Mouse (Mus musculus): ENCODE results near the gene Olfr1040.
"Not testable (repeated sequence)": the region's sequence is repeated elsewhere in the genome, so short reads cannot be mapped to it uniquely, and the experiment has no call there.

Olfr1040 gene

DNA sequence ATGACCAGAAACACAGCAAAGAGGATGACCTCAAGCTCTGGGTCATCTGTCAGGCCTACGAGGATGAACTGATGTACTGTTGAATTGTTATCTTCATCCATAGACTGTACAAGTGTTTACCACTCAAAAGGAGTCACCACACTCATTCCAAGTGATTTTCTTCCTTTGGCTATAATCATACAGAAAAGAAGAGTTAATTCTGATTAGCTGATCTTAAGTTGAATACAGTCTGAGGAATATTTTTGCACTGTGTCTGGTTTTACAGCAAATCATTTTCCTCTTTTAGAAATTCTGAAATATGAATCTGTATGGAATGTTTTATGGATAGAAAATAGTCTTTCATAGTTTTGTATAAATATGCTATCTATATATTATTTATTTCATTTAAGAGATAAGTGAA lies at the start of gene Olfr1040:
Gene Olfr1040, minus strand, starts transcription at position 101 of the 400 bp plus-strand sequence.
- DNase-seq (ENCODE audit: low read depth) = no peak

DNA sequence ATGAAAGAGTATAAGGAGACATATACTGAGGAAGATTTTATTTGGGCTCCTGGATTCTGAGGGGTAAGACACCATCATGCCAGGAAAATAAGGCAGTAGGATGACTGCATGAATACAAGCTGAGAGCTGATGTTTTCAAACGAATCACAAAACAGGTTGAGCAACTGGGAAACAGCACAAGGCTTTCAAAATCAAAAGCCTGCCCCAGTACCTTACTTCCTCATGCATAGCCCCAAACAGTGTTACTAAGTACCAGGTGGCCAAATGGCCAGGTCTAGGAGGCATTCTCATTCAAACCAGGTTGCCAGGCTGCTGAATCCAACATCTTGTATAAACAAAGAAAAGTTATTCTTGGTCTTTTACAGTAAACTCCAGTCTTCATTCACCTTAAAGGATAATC lies 49.3 kb upstream of the Olfr1040 start:
- DNase-seq (ENCODE audit: low read depth) = no peak

DNA sequence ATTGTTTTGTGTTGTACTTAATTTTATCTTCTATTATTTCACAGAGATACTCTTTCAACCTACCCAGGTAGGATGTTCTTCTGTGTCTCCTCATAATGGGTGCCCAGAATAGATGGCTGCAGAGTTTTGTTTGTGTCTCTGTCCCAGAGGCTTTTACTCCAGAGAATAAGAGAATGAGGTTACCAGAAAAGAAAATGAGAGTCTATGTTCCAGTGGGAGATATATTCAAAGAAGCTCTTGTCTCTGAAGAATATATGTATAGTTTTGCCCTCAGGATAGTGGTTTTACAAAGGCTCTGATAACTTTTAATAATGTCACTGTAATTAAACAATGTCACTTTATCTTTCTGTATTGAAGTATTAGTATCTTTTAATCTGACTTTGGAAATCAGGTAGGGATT lies 39.1 kb upstream of the Olfr1040 start, which contains the start of gene Olfr52:
Gene Olfr52, minus strand, starts transcription at position 101 of the 400 bp plus-strand sequence.
- DNase-seq (ENCODE audit: low read depth) = no peak

DNA sequence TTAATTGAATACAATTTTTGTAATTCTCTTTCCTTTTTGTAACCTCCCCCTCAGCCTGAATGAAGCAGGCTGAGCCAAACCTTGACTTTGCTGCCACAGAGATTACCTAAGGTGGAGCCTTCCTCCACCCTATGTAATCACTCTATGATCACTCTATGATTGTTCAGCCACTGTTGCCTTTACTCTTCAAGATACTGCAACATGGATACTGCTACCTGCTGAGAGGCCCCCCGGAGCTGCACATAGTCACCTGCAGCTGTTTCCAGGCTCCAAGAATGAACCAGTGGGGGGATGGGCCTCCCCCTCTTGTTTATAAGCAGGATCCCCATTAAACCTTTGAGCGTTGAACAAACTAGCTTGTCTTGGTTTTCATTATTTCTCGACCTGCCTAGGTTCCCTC lies 33.4 kb upstream of the Olfr1040 start:
- no peak for DNase-seq (ENCODE audit: low read depth)

DNA sequence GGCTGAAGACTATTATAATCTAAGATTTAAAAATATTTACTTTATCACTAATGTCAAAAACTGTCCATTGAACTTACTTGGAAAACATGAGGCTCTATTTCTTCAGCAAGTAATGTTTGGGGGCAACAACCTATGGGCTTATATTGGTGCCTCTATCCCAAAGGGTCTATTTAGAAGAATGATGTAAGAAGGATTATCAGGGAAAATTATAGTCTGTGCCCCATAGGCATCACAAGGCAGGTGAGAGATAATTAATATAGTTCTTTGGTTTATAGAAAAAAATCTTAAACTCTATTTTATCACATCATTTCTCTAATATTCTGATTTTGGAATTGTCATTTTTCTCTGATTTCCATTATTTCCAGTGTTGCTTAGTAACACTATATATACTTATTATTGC lies 31.2 kb upstream of the Olfr1040 start, which contains the start of gene Olfr1044:
Gene Olfr1044, minus strand, starts transcription at position 101 of the 400 bp plus-strand sequence.
- DNase-seq (ENCODE audit: low read depth) = no peak

DNA sequence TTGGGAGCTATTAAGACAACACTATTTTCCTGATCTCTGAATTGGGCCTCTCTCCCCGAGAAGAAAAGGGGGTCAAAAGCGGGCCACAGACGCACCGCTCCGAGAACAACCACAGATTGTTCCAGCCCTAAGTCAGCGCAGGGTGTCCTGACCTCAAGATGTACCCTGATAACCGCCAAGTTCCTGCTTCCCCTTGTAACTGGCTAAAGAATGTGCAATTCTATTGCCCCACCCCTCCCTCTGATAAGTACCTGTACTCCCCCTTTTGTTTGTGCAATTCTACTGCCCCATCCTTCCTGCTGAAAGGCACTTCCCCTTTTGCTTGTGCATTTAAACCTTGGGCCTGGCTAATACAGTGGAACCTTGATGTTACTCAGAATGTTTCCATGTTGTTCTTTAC lies 28.9 kb upstream of the Olfr1040 start:
- DNase-seq (ENCODE audit: low read depth) = not testable (repeated sequence)

DNA sequence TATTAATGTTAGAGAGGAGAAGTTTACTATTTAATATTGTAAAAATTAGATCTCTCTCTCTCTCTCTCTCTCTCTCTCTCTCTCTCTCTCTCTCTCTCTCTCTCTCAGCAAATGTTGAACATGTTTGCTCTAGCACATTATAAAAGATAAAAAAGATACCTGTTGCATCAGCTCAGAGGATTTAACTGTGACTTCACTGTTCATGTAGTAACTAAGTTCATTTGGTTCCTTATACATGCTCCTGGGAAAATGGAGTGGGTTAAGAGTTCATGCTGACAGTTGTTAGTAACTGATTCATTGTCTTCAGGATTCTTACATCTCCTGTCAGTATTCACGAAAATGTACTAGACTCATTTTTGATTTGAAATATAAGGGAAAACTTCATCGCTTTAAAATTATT lies 20.9 kb upstream of the Olfr1040 start, which contains the start of gene Olfr1043:
Gene Olfr1043, minus strand, starts transcription at position 101 of the 400 bp plus-strand sequence.
- DNase-seq (ENCODE audit: low read depth) = no peak

DNA sequence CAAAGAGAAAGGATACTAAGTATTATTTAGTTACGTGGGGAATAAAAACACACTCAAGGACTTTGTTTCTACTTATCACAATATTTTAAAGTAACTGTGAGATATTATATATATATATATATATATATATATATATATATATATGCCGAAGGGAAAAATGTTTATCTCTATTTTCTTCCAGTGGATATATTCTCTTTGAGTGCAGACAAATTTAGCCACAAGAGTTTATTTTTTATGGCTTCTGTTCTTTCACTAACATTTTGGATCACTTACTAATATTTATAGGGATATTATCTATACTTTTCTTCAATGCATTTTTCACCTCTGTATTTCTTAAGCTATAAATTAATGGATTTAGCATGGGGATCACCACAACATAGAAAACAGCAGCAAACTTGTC lies 15.2 kb upstream of the Olfr1040 start, which contains the start of gene Olfr1042:
Gene Olfr1042, minus strand, starts transcription at position 101 of the 400 bp plus-strand sequence.
- no peak for DNase-seq (ENCODE audit: low read depth)

DNA sequence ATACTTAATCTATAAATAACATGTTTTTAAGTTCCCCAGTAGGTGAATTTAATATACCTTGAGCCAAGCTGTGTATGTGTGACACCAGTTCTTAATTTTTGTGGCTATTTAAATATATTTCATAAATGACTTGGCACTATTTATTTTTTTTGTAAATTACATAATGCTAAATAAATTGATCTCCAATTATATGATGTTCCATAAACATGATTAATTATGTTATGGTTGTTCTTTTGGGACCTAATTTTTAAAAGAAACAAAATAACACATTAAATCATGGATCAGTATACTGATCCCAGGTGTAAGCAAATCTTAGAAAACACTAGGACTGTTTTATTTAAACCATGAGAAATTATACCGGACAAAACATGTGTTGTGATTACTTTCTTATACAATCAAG lies 10.7 kb downstream of the Olfr1040 start, which contains the start of gene Olfr1039:
Gene Olfr1039, minus strand, starts transcription at position 101 of the 400 bp plus-strand sequence.
- DNase-seq (ENCODE audit: low read depth) = no peak
